Mouse (Mus musculus) MEL (cell line): ENCODE results near the gene Fhad1. TPM values are rescaled to one million over a fixed set of nuclear protein-coding genes. Genes with fewer than 3 reads are reported as not detected.

Experiments
- DNase-seq: peaks from one replicate; pipeline ENCODE4 v3.0.0; 2011; ENCODE audit warnings: low read depth, low spot score
- H3K27ac ChIP-seq: 2 replicates; pipeline ENCODE4 v1.5.1; 2012; ENCODE audit warnings: low read depth, mild to moderate bottlenecking, control low read depth, low read length, moderate library complexity; ENCODE audit not compliant: control insufficient read depth
- H3K27me3 ChIP-seq, 2 experiments: fragments of 150-350 bp in 1 of 2; sonication (generic) in 1 of 2; 2 replicates each; pipeline ENCODE4 v1.6.1; 2012; ENCODE audit warnings: low read length in 2 of 2, mild to moderate bottlenecking in 2 of 2, improper control_type of control experiment in 1 of 2, moderate library complexity in 1 of 2; ENCODE audit not compliant: insufficient read depth in 2 of 2, control insufficient read depth in 1 of 2
- H3K36me3 ChIP-seq, 2 experiments: 2 replicates each; pipeline ENCODE4 v1.6.1; 2012 to 2014; ENCODE audit warnings: low read length in 2 of 2, improper control_type of control experiment in 1 of 2, inconsistent platforms in 1 of 2, mild to moderate bottlenecking in 1 of 2; ENCODE audit not compliant: insufficient read depth in 2 of 2, control insufficient read depth in 1 of 2
- H3K4me1 ChIP-seq, 2 experiments: fragments of 150-350 bp in 1 of 2; sonication (generic) in 1 of 2; 2 replicates each; pipeline ENCODE4 v1.6.1; 2012; ENCODE audit warnings: low read length in 2 of 2, improper control_type of control experiment in 1 of 2, mild to moderate bottlenecking in 1 of 2; ENCODE audit not compliant: insufficient read depth in 2 of 2, control insufficient read depth in 1 of 2
- H3K4me3 ChIP-seq, 2 experiments: fragments of 150-350 bp in 1 of 2; sonication (generic) in 1 of 2; 2 replicates each; pipeline ENCODE4 v1.5.1; 2012; ENCODE audit warnings: low read depth in 2 of 2, low read length in 2 of 2, mild to moderate bottlenecking in 2 of 2, moderate library complexity in 2 of 2, control low read depth in 1 of 2, improper control_type of control experiment in 1 of 2; ENCODE audit not compliant: control insufficient read depth in 1 of 2, insufficient read depth in 1 of 2
- H3K79me2 ChIP-seq: 2 replicates; pipeline ENCODE4 v1.6.1; 2012; ENCODE audit warnings: mild to moderate bottlenecking, low read length, moderate library complexity; ENCODE audit not compliant: control insufficient read depth, poor library complexity, insufficient read depth
- H3K9ac ChIP-seq: 2 replicates; pipeline ENCODE4 v1.6.1; 2012; ENCODE audit warnings: low read depth, mild to moderate bottlenecking, control low read depth, low read length, moderate library complexity; ENCODE audit not compliant: control insufficient read depth, poor library complexity, severe bottlenecking
- H3K9me3 ChIP-seq: fragments of 150-350 bp; sonication (generic); replicated peaks from 2 replicates; pipeline ENCODE4 v1.6.1; 2012; ENCODE audit warnings: mild to moderate bottlenecking, low read length, improper control_type of control experiment, moderate library complexity; ENCODE audit not compliant: insufficient read depth
- BHLHE40 ChIP-seq: IDR thresholded peaks from 2 replicates; pipeline ENCODE4 v1.6.1; 2012; ENCODE audit warnings: low read depth, mild to moderate bottlenecking, inconsistent platforms, low read length, improper control_type of control experiment, borderline replicate concordance
- CHD2 ChIP-seq: IDR thresholded peaks from 2 replicates; pipeline ENCODE4 v1.6.1; 2011; ENCODE audit warnings: low read length, improper control_type of control experiment
- CTCF ChIP-seq, 3 experiments: IDR thresholded peaks in 2 of 3; conservative IDR thresholded peaks in 1 of 3; 2 replicates each; pipeline ENCODE4 v1.5.1; 2011 to 2012; ENCODE audit warnings: low read length in 3 of 3, low read depth in 2 of 3, mild to moderate bottlenecking in 2 of 3, improper control_type of control experiment in 1 of 3, inconsistent platforms in 1 of 3, mixed read lengths in 1 of 3, moderate library complexity in 1 of 3; ENCODE audit not compliant: control insufficient read depth in 1 of 3, insufficient read depth in 1 of 3, poor library complexity in 1 of 3, severe bottlenecking in 1 of 3
- E2F4 ChIP-seq: IDR thresholded peaks from 2 replicates; pipeline ENCODE4 v1.6.1; 2011; ENCODE audit warnings: low read depth, low read length, improper control_type of control experiment, borderline replicate concordance
- ELF1 ChIP-seq: IDR thresholded peaks from 2 replicates; pipeline ENCODE4 v1.6.1; 2014; ENCODE audit warnings: low read depth, mild to moderate bottlenecking, inconsistent platforms, low read length, improper control_type of control experiment, moderate library complexity
- HCFC1 ChIP-seq: IDR thresholded peaks from 2 replicates; pipeline ENCODE4 v1.6.1; 2012; ENCODE audit warnings: low read depth, mild to moderate bottlenecking, inconsistent platforms, low read length, improper control_type of control experiment, moderate library complexity
- MAX ChIP-seq: IDR thresholded peaks from 2 replicates; pipeline ENCODE4 v1.6.1; 2011; ENCODE audit warnings: low read length, improper control_type of control experiment
- MAZ ChIP-seq: IDR thresholded peaks from 2 replicates; pipeline ENCODE4 v1.6.1; 2012; ENCODE audit warnings: low read depth, mild to moderate bottlenecking, inconsistent platforms, low read length, improper control_type of control experiment
- MYB ChIP-seq: IDR thresholded peaks from 2 replicates; pipeline ENCODE4 v1.6.1; 2011; ENCODE audit warnings: mild to moderate bottlenecking, low read depth, low read length, improper control_type of control experiment
- MYC ChIP-seq: IDR thresholded peaks from 2 replicates; pipeline ENCODE4 v1.6.1; 2011; ENCODE audit warnings: low read depth, mild to moderate bottlenecking, low read length, improper control_type of control experiment, moderate library complexity
- NELFE ChIP-seq: IDR thresholded peaks from 2 replicates; pipeline ENCODE4 v1.6.1; 2011; ENCODE audit warnings: low read depth, low read length, improper control_type of control experiment
- NRF1 ChIP-seq: IDR thresholded peaks from 2 replicates; pipeline ENCODE4 v1.6.1; 2014; ENCODE audit warnings: low read depth, mild to moderate bottlenecking, inconsistent platforms, low read length, improper control_type of control experiment, moderate library complexity; ENCODE audit not compliant: poor library complexity, insufficient read depth, severe bottlenecking
- POLR2A ChIP-seq, 2 experiments: IDR thresholded peaks; 2 replicates each; pipeline ENCODE4 v1.6.1; 2011 to 2012; ENCODE audit warnings: low read length in 2 of 2, mild to moderate bottlenecking in 2 of 2, control low read depth in 1 of 2, improper control_type of control experiment in 1 of 2, low read depth in 1 of 2, moderate library complexity in 1 of 2; ENCODE audit not compliant: control insufficient read depth in 1 of 2, insufficient read depth in 1 of 2, poor library complexity in 1 of 2
- POLR2AphosphoS2 ChIP-seq: IDR thresholded peaks from 2 replicates; pipeline ENCODE4 v1.6.1; 2011; ENCODE audit warnings: low read length, improper control_type of control experiment
- POLR2AphosphoS5 ChIP-seq: IDR thresholded peaks from 2 replicates; pipeline ENCODE4 v1.6.1; 2012; ENCODE audit warnings: low read depth, borderline replicate concordance, mild to moderate bottlenecking, inconsistent platforms, low read length, moderate library complexity, mixed read lengths
- RAD21 ChIP-seq: IDR thresholded peaks from 2 replicates; pipeline ENCODE4 v1.6.1; 2011; ENCODE audit warnings: mild to moderate bottlenecking, low read depth, low read length, improper control_type of control experiment
- TAL1 ChIP-seq: IDR thresholded peaks from 2 replicates; pipeline ENCODE4 v1.6.1; 2012; ENCODE audit warnings: mild to moderate bottlenecking, inconsistent platforms, low read length, moderate library complexity, mixed read lengths
- TBP ChIP-seq: IDR thresholded peaks from 2 replicates; pipeline ENCODE4 v1.8.0; 2011; ENCODE audit warnings: low read depth, low read length, improper control_type of control experiment
- TCF12 ChIP-seq: IDR thresholded peaks from 2 replicates; pipeline ENCODE4 v1.6.1; 2014; ENCODE audit warnings: low read depth, mild to moderate bottlenecking, inconsistent platforms, low read length, improper control_type of control experiment, moderate library complexity
- USF1 ChIP-seq: IDR thresholded peaks from 2 replicates; pipeline ENCODE4 v1.6.1; 2014; ENCODE audit warnings: low read depth, mild to moderate bottlenecking, inconsistent platforms, low read length, improper control_type of control experiment, moderate library complexity
- USF2 ChIP-seq, 2 experiments: IDR thresholded peaks; 2 replicates each; pipeline ENCODE4 v1.6.1; 2011 to 2012; ENCODE audit warnings: improper control_type of control experiment in 2 of 2, low read length in 2 of 2, borderline replicate concordance in 1 of 2, inconsistent platforms in 1 of 2, low read depth in 1 of 2, mild to moderate bottlenecking in 1 of 2; ENCODE audit not compliant: insufficient read depth in 1 of 2
- ZC3H11A ChIP-seq: IDR thresholded peaks from 2 replicates; pipeline ENCODE4 v1.6.1; 2012; ENCODE audit warnings: low read depth, mild to moderate bottlenecking, inconsistent platforms, low read length, improper control_type of control experiment
- ZNF384 ChIP-seq: IDR thresholded peaks from 2 replicates; pipeline ENCODE4 v1.6.1; 2012; ENCODE audit warnings: low read depth, mild to moderate bottlenecking, inconsistent platforms, low read length, improper control_type of control experiment
- polyA plus RNA-seq, 2 experiments: library from polyadenylated mRNA; stranded (reverse) in 1 of 2; unstranded in 1 of 2; fragments of >175 nt in 1 of 2; fragments of >200 nt in 1 of 2; gene quantifications; 2 replicates each; pipeline versions ENCODE4 v1.2.1 to v1.2.4; 2012; ENCODE audit warnings: low replicate concordance in 2 of 2, low read depth in 1 of 2; ENCODE audit not compliant: insufficient read length in 2 of 2, insufficient read depth in 1 of 2, missing spikeins in 1 of 2
- total RNA-seq: library from RNA; depleted of rRNA; stranded (reverse); fragments of 300-350 nt; gene quantifications from 2 replicates; pipeline ENCODE4 v1.2.3, GENCODE M21; 2012

The Fhad1 gene
- total and polyA plus RNA-seq, 3 experiments, result not detected

DNA sequence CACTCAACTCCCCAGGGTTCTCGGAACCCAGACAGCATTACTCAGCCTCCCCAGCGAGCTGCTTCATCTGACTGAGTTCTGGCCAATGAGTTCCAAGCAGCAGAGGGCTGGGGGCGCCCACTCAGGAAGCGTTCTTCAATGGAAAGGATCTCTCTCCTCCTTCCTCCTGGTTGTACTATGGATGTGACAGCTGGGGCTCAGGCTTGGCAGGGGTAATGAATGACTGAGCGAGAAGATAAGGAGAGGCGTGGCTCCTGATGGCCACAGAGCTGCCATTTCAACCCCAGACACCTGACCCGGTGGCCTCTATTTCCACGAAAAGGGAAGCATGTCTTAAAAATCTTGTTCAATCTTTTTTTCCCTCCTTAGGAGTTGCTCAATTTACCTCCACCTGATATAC is 33.5 kb upstream of the Fhad1 start:
- Histone ChIP-seq H3K4me3 (no peak overlapping the region), H3K9ac (no peak overlapping the region), H3K27ac (no peak overlapping the region), H3K9me3 (no peaks in the 10 kb centered on the region), H3K79me2 (no peaks in the 10 kb centered on the region), H3K36me3 (no peaks in the 10 kb centered on the region), H3K4me1 (no peaks in the 10 kb centered on the region), H3K27me3 (no peaks in the 10 kb centered on the region)
- TF ChIP-seq USF1, result no peak
- TF ChIP-seq ZC3H11A, result no peak
- TF ChIP-seq MAZ, result no peak
- TF ChIP-seq TAL1, result no peak
- no peak for TF ChIP-seq CTCF (IDR thresholded peaks at IDR 0.05 in 2 of 3, conservative IDR thresholded peaks at IDR 0.05 in 1 of 3; ENCODE audit: control insufficient read depth in 1 of 3, insufficient read depth in 1 of 3, low read depth in 2 of 3, low read length in 3 of 3, poor library complexity in 1 of 3, severe bottlenecking in 1 of 3)
- no peak for TF ChIP-seq HCFC1
- TF ChIP-seq E2F4, result no peak
- no peak for TF ChIP-seq ZNF384
- no peak for TF ChIP-seq TBP
- no peak for TF ChIP-seq RAD21
- TF ChIP-seq BHLHE40, result no peak
- no peak for TF ChIP-seq NELFE
- no peak for TF ChIP-seq POLR2A (IDR thresholded peaks at IDR 0.05; ENCODE audit: control insufficient read depth in 1 of 2, insufficient read depth in 1 of 2, low read depth in 1 of 2, low read length in 2 of 2, poor library complexity in 1 of 2)
- no peak for TF ChIP-seq CHD2
- TF ChIP-seq MYC, result no peak
- TF ChIP-seq POLR2AphosphoS2, result no peak
- no peak for TF ChIP-seq MYB
- no peak for DNase-seq

DNA sequence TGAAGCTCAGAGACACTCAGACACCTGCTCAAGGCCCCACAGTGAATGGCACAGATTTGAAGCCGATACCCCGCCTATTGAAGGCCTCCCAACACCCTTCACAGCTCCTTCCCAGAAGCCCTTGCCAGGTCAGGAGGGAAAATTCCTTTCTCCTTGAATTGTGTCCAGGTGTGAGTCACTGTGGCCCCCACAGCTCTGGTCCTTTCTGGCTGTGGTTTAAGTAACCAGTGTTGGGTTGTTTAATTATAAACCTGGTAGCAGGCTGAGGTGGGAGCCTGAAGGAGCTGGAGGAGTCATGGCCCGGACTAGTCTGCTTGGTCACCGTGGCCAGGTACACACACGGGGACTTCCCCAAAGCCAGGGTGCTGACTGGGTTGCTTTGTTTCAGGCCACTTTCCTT is 32.1 kb upstream of the Fhad1 start:
- no peaks in the 10 kb centered on the region; the same call in 1 of the 2 replicates for H3K79me2 ChIP-seq
- H3K27me3 ChIP-seq, result no peaks in the 10 kb centered on the region
- DNase-seq, result no peak
- H3K9ac ChIP-seq, result no peak overlapping the region
- no peaks in the 10 kb centered on the region for H3K9me3 ChIP-seq
- H3K4me1 ChIP-seq, result no peaks in the 10 kb centered on the region
- no peak overlapping the region for H3K27ac ChIP-seq
- no peaks in the 10 kb centered on the region for H3K36me3 ChIP-seq
- H3K4me3 ChIP-seq, result no peak overlapping the region
- TF ChIP-seq NELFE (no peak), NRF1 (no peak), MYC (no peak), POLR2AphosphoS5 (no peak), USF1 (no peak), RAD21 (no peak), BHLHE40 (no peak), USF2 (IDR thresholded peaks at IDR 0.05; ENCODE audit: borderline replicate concordance in 1 of 2, insufficient read depth in 1 of 2, low read depth in 1 of 2, low read length in 2 of 2) (no peak), POLR2A (IDR thresholded peaks at IDR 0.05; ENCODE audit: control insufficient read depth in 1 of 2, insufficient read depth in 1 of 2, low read depth in 1 of 2, low read length in 2 of 2, poor library complexity in 1 of 2) (no peak), CTCF (IDR thresholded peaks at IDR 0.05 in 2 of 3, conservative IDR thresholded peaks at IDR 0.05 in 1 of 3; ENCODE audit: control insufficient read depth in 1 of 3, insufficient read depth in 1 of 3, low read depth in 2 of 3, low read length in 3 of 3, poor library complexity in 1 of 3, severe bottlenecking in 1 of 3) (no peak), MAX (no peak), ELF1 (no peak), TCF12 (no peak)
